Mouse (Mus musculus): ENCODE measurements around the gene Arr3. TPM values are rescaled to one million over a fixed set of nuclear protein-coding genes. Genes with fewer than 3 reads are reported as not detected.

The Arr3 gene
- polyA plus RNA-seq, 1 experiment from 2014 or later, result 0.70 TPM

- 10% methylated on average over 60 of the region's 62 CpGs for WGBS
- peaks cover 24% of the 10 kb centered on the region for H3K36me3 ChIP-seq
- H3K9ac ChIP-seq, result peak within 1 kb of the TSS; percentile 87
- H3K27ac ChIP-seq (replicated peaks), result peak within 1 kb of the TSS; percentile 83
- ATAC-seq (ENCODE audit: extremely low read depth, insufficient number of reproducible peaks, low FRiP score, low TSS enrichment), result peak; percentile 94
- H3K4me3 ChIP-seq, result peak within 1 kb of the TSS; percentile 71
- H3K9me3 ChIP-seq, result no peaks in the 10 kb centered on the region
- H3K4me1 ChIP-seq, result peaks cover 9% of the 10 kb centered on the region
- 0 out of 2 replicates have a peak, but pooled peaks cover 3% of the 10 kb centered on the region for H3K27me3 ChIP-seq (replicated peaks)
- H3K4me2 ChIP-seq, result peak within 1 kb of the TSS; percentile 77
Measured at GRCm38 (mm10) chrX:100625802-100626793, 20.8 kb downstream of the Arr3 start, which contains the start of gene Pdzd11. Gene Pdzd11, minus strand, starts transcription at chrX:100626568.

- Histone ChIP-seq H3K4me3 (no peak overlapping the region), H3K27me3 (replicated peaks) (0 out of 2 replicates have a peak, but pooled peaks cover 3% of the 10 kb centered on the region), H3K36me3 (peaks cover 10% of the 10 kb centered on the region; the same call in 1 of the 2 replicates), H3K4me2 (no peak overlapping the region), H3K27ac (replicated peaks) (no peak overlapping the region), H3K9me3 (no peaks in the 10 kb centered on the region), H3K4me1 (peaks cover 9% of the 10 kb centered on the region), H3K9ac (no peak overlapping the region)
- 85% methylated on average over 2 of the region's 2 CpGs for WGBS
- ATAC-seq (ENCODE audit: extremely low read depth, insufficient number of reproducible peaks, low FRiP score, low TSS enrichment), result no peak
Measured at GRCm38 (mm10) chrX:100629076-100629475, 23.8 kb downstream of the Arr3 start.

- 68% methylated on average over 8 of the region's 8 CpGs for WGBS
- Histone ChIP-seq H3K9me3 (no peaks in the 10 kb centered on the region), H3K27me3 (replicated peaks) (no peaks in the 10 kb centered on the region), H3K27ac (replicated peaks) (no peak overlapping the region), H3K36me3 (peaks cover 69% of the 10 kb centered on the region), H3K4me1 (no peaks in the 10 kb centered on the region), H3K9ac (no peak overlapping the region), H3K4me3 (no peak overlapping the region), H3K4me2 (no peak overlapping the region)
- ATAC-seq (ENCODE audit: extremely low read depth, insufficient number of reproducible peaks, low FRiP score, low TSS enrichment), result no peak
Measured at GRCm38 (mm10) chrX:100638477-100638876, 33.2 kb downstream of the Arr3 start.

GRCm38 (mm10) chrX:100652848-100653247 is 47.6 kb downstream of the Arr3 start:
- no peaks in the 10 kb centered on the region; the same call in 1 of the 2 replicates for H3K9me3 ChIP-seq
- H3K4me2 ChIP-seq, result no peak overlapping the region
- H3K9ac ChIP-seq, result no peak overlapping the region
- no peaks in the 10 kb centered on the region for H3K4me1 ChIP-seq
- no peak overlapping the region for H3K4me3 ChIP-seq
- H3K36me3 ChIP-seq, result 0 out of 2 replicates have a peak, but pooled peaks cover 8% of the 10 kb centered on the region
- no peak overlapping the region for H3K27ac ChIP-seq (replicated peaks)
- no peaks in the 10 kb centered on the region; the same call in 1 of the 2 replicates for H3K27me3 ChIP-seq (replicated peaks)
- ATAC-seq (ENCODE audit: extremely low read depth, insufficient number of reproducible peaks, low FRiP score, low TSS enrichment), result no peak

GRCm38 (mm10) chrX:100664825-100665224 is 59.5 kb downstream of the Arr3 start:
- peaks cover 28% of the 10 kb centered on the region for H3K36me3 ChIP-seq
- 87% methylated on average over 2 of the region's 2 CpGs for WGBS
- no peak for ATAC-seq (ENCODE audit: extremely low read depth, insufficient number of reproducible peaks, low FRiP score, low TSS enrichment)

More at GRCm38 (mm10) chrX:100664825-100665224, 59.5 kb downstream of the Arr3 start:
- H3K4me1 ChIP-seq, result no peaks in the 10 kb centered on the region
- no peak overlapping the region for H3K27ac ChIP-seq (replicated peaks)
- H3K9ac ChIP-seq, result no peak overlapping the region
- no peaks in the 10 kb centered on the region for H3K9me3 ChIP-seq
- no peak overlapping the region for H3K4me2 ChIP-seq
- no peaks in the 10 kb centered on the region for H3K27me3 ChIP-seq (replicated peaks)
- no peak overlapping the region for H3K4me3 ChIP-seq

Other genes starting within 250 kb of the Arr3 start
- not detected in 2 replicates for gene Otud6a, start 176.5 kb upstream of the Arr3 start, polyA plus RNA-seq (2015; fragmentation: Nextera tagmentation; extraction: Ambion mirVana)
- not detected in 2 replicates for gene Awat2, start 162.8 kb upstream of the Arr3 start, polyA plus RNA-seq (2015; fragmentation: Nextera tagmentation; extraction: Ambion mirVana)
- 25.4 and 27.3 TPM in 2 replicates for gene Igbp1, start 111.2 kb upstream of the Arr3 start, polyA plus RNA-seq (2015; fragmentation: Nextera tagmentation; extraction: Ambion mirVana)
- not detected in 2 replicates for gene Dgat2l6, start 80.7 kb upstream of the Arr3 start, polyA plus RNA-seq (2015; fragmentation: Nextera tagmentation; extraction: Ambion mirVana)
- not detected in 2 replicates for gene Awat1, start 33.2 kb upstream of the Arr3 start, polyA plus RNA-seq (2015; fragmentation: Nextera tagmentation; extraction: Ambion mirVana)
- not detected in 2 replicates for gene P2ry4, start 10.6 kb upstream of the Arr3 start, polyA plus RNA-seq (2015; fragmentation: Nextera tagmentation; extraction: Ambion mirVana)
- 21.1 and 22.0 TPM in 2 replicates for gene Kif4, start 20.2 kb downstream of the Arr3 start, polyA plus RNA-seq (2015; fragmentation: Nextera tagmentation; extraction: Ambion mirVana)
- 88.2 and 103 TPM in 2 replicates for gene Pdzd11, start 21.1 kb downstream of the Arr3 start, polyA plus RNA-seq (2015; fragmentation: Nextera tagmentation; extraction: Ambion mirVana)
- 0.71 and 1.5 TPM in 2 replicates for gene Gdpd2, start 124.4 kb downstream of the Arr3 start, polyA plus RNA-seq (2015; fragmentation: Nextera tagmentation; extraction: Ambion mirVana)
- gene Dlg3, start 162.2 kb downstream of the Arr3 start, polyA plus RNA-seq (2015; fragmentation: Nextera tagmentation; extraction: Ambion mirVana), result 1.6 and 1.7 TPM in 2 replicates